Mouse (Mus musculus) gastrocnemius, adult 18-20 months (tissue): ENCODE measurements at regions not wholly inside any gene's neighbourhood (a gene's known extent, or its start where the extent isn't known, plus 50 kb on each side); places are given as distances from the start of the nearest gene placed in this dataset.

Experiments used
- DNase-seq: peaks from one replicate; pipeline ENCODE4 v3.0.0; 2021; ENCODE audit warnings: low spot score

GRCm38 (mm10) chr3:154391629-154392028 is 61.2 kb upstream of the Lhx8 start:
- no peak for DNase-seq

DNA sequence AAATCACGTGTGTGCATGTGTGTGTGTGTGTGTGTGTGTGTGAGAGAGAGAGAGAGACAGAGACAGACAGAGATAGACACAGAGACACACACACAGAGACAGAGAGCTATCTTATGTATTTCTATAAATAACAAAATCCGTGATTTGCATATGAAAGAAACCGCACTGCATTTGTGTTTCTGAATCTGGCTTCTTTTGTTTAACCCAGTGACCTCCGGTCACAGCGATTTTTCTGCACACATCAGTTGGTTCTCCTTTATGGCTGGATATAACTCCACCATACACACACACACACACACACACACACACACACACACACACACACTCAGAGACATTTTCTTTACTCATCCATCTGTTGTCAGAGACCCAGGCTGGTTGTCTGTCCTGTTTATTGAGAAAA is 58.2 kb upstream of the Lhx8 start:
- DNase-seq: no peak

GRCm38 (mm10) chr3:154387271-154387670 is 56.8 kb upstream of the Lhx8 start:
- DNase-seq: no peak

GRCm38 (mm10) chr3:154385831-154386312 is 55.4 kb upstream of the Lhx8 start:
- no peak for DNase-seq

DNA sequence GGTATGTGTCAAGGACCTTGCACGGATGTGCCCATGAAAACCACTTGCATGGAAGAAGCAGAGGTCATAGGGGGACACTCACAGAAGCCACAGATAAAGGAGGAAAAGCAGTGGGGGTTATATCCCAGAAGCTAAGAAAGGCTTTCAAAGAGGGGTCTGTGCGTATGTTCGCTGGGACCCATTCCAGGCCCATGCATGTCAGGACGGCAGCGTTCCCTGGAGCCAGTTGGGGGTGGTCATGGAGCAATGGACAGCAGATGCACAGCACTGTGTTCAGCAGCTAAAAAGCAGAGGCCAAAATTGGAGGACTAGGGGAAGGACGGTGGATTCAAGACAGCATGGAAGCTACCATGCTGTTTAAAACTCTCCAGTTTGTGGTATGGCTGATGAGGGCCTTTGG is 52.4 kb upstream of the Lhx8 start:
- DNase-seq: no peak

- DNase-seq: no peak
Measured at GRCm38 (mm10) chr3:154381561-154381960, 51.1 kb upstream of the Lhx8 start.
